Mouse (Mus musculus): ENCODE measurements at regions not wholly inside any gene's neighbourhood (a gene's known extent, or its start where the extent isn't known, plus 50 kb on each side); places are given as distances from the start of the nearest gene placed in this dataset.
"Not testable (repeated sequence)": the region's sequence is repeated elsewhere in the genome, so short reads cannot be mapped to it uniquely, and the experiment has no call there.

GRCm38 (mm10) chr7:137619286-137619789 lies 181.9 kb downstream of the Glrx3 start:
- DNase-seq = no peak
- intact Hi-C loops (cut with DNase I; ENCODE audit: low total_unique reads) = no loop called here

DNA sequence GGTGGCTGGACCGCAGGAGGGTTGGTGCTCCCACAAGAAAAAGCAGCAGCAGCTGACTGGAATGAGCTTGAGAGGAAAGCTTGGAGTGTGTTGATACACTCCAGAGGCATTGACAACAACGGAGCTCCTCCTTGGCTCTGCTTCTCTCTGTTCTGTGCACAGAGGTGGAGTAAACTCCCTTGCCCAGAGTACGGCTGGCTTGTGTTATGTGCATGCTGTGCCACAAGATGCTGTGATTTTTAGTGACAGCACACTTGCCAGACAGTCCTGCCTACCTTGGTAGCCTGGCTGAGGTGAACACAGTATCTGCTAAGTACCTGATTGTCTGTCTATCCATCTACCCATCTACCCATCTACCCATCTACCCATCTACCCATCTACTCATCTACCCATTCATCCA lies 190.9 kb downstream of the Glrx3 start:
- intact Hi-C loops (cut with DNase I; ENCODE audit: low total_unique reads) = no loop called here
- no peak for DNase-seq

GRCm38 (mm10) chr7:137629540-137629939 lies 192.1 kb downstream of the Glrx3 start:
- intact Hi-C loops (cut with DNase I; ENCODE audit: low total_unique reads) = no loop called here
- no peak for DNase-seq

GRCm38 (mm10) chr7:137648621-137649020 lies 211.2 kb downstream of the Glrx3 start:
- no peak for DNase-seq
- intact Hi-C loops (cut with DNase I; ENCODE audit: low total_unique reads) = no loop called here

GRCm38 (mm10) chr7:137649650-137650049 lies 212.2 kb downstream of the Glrx3 start:
- DNase-seq = no peak
- intact Hi-C loops (cut with DNase I; ENCODE audit: low total_unique reads) = no loop called here

GRCm38 (mm10) chr7:137653837-137654236 lies 216.4 kb downstream of the Glrx3 start:
- no peak for DNase-seq
- intact Hi-C loops (cut with DNase I; ENCODE audit: low total_unique reads) = no loop called here

DNA sequence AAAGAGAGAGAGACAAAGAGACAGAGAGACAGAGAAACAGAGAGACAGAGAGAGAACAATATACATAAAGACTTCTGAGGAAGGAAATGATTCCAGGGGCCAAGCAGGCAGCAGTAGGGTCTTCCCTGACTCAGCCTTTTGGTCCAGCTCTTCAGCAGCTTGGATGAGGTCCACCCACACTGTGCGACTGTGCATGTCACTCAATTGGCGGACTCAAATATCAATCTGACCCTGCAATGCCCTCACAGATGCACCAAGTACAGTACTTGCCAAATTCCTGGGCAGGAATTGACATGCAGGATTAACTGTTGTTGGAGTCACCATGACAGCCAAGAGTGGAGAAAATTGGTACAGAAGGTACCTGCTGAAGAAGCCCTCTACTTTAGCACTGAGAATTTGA lies 229.8 kb downstream of the Glrx3 start:
- no peak for DNase-seq
- intact Hi-C loops (cut with DNase I; ENCODE audit: low total_unique reads) = no loop called here

DNA sequence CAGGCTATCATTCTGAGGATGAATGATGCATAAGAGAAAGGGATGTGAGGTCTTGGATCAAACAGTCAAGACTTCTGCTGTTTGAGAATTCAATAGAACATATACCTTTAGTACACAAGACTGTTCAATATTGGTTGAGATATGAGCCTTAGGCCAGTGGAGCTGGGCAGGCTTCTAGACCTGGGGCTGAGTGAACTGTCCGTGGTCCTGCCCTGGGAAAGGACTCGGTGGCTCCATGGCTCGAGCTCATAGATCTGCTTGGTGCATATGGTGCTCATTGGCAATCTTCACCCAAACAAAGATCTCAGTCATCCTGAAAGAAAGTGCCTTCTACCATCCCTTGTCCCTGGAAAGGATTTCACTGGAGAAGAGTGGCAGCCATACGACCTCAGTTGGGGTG lies 233.7 kb downstream of the Glrx3 start:
- intact Hi-C loops (cut with DNase I; ENCODE audit: low total_unique reads) = no loop called here
- no peak for DNase-seq

DNA sequence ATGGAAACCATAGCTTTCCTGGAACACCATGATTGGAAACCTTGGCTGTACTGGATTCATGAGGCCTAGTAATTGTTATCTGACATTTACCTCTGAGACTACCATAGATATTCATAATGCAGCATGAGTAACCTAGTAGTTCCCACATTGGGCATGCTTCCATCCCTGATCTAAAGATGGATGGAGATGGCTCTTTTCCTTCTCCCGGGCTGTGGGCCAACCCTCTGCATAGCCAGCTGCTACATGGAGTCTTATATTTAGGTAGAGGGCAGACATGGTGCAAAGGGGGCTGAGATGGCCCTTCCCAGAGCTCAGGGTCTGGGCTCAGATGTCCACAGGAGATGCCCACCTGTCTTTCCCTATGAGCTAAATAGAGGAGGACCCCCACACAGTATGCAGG lies 237.2 kb downstream of the Glrx3 start:
- intact Hi-C loops (cut with DNase I; ENCODE audit: low total_unique reads) = no loop called here
- no peak for DNase-seq

GRCm38 (mm10) chr7:137675381-137675780 lies 238.0 kb downstream of the Glrx3 start:
- intact Hi-C loops (cut with DNase I; ENCODE audit: low total_unique reads) = no loop called here

DNA sequence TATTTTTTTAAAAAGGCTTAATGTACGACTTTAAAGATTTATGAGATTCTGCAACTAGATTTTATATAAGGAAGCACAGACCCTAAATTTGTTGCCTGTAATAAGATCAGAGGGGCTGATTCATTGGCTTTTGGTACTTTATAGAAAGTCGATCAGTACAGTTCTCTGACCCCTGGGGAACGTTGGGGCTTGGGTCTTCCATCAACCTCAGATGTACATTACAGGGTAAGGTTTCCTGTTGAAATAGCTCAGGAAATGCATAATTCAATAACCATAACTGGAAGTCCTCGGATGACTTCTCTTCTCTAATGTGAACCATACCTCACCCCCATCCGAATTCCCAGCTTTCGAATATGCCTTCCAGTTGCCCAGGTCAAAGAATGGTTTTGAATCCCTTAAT lies 247.4 kb downstream of the Glrx3 start:
- intact Hi-C loops (cut with DNase I; ENCODE audit: low total_unique reads) = no loop called here

More at GRCm38 (mm10) chr7:137675381-137675780, 238.0 kb downstream of the Glrx3 start:
- DNase-seq = no peak

GRCm38 (mm10) chr7:137685320-137685719 lies 247.9 kb downstream of the Glrx3 start:
- DNase-seq = no peak
- intact Hi-C loops (cut with DNase I; ENCODE audit: low total_unique reads) = no loop called here

More for the DNA sequence above, 247.4 kb downstream of the Glrx3 start:
- no peak for DNase-seq

DNA sequence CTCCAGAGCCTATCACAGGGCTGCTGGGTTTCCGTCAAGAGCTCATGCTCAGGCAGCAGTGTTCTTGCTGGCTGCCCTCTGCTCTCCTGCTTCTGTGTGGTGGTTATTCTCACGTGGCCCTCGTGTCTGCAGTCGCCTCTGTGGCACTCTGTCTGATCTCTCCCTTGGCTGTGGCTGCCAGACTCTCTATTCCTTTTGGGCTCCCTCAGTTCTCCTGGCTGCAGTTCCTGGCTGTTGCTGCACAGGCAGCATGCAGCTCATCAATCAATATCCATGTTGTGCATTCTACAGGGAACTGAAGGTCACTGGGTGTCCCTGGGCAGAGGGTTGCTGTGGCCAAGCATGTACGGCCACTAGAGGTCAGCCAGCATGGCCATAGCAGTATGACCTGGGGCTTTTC lies 259.4 kb downstream of the Glrx3 start:
- intact Hi-C loops (cut with DNase I; ENCODE audit: low total_unique reads) = no loop called here
- no peak for DNase-seq

- intact Hi-C loops (cut with DNase I; ENCODE audit: low total_unique reads); DNase-seq: not testable (repeated sequence)
These were observed 261.1 kb downstream of the Glrx3 start for GRCm38 (mm10) chr7:137698501-137698900.

DNA sequence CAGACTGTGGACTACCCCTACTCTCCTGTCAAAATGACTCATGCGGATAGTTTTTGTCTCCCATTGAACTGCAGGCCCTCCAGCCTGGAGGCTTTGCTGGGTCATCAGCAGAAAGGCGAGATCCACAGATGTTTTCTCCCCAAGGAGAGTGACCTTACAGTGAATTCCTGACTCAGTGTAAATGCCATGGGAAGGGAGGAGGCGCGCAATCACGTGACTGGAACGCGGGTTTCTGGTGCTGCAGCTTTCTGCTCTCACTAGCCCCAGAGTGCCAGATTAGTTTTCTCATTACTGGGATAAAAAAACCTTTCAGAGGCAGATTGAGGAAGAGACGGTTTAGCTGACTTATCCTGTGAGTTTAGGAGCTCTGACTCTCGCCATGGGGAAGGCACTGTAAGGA lies 275.4 kb downstream of the Glrx3 start:
- DNase-seq = no peak
- intact Hi-C loops (cut with DNase I; ENCODE audit: low total_unique reads) = no loop called here

GRCm38 (mm10) chr7:137713856-137714255 lies 276.4 kb downstream of the Glrx3 start:
- intact Hi-C loops (cut with DNase I; ENCODE audit: low total_unique reads) = no loop called here
- no peak for DNase-seq

- no peak for DNase-seq
- intact Hi-C loops (cut with DNase I; ENCODE audit: low total_unique reads) = no loop called here
These were observed 277.0 kb downstream of the Glrx3 start for GRCm38 (mm10) chr7:137714318-137714962.

- intact Hi-C loops (cut with DNase I; ENCODE audit: low total_unique reads) = no loop called here
- DNase-seq = no peak
These were observed 277.9 kb downstream of the Glrx3 start for GRCm38 (mm10) chr7:137715126-137715900.

GRCm38 (mm10) chr7:137723361-137724040 lies 286.1 kb downstream of the Glrx3 start:
- intact Hi-C loops (cut with DNase I; ENCODE audit: low total_unique reads) = no loop called here
- no peak for DNase-seq

- intact Hi-C loops (cut with DNase I; ENCODE audit: low total_unique reads) = no loop called here
- DNase-seq = no peak
These were observed 288.6 kb downstream of the Glrx3 start for GRCm38 (mm10) chr7:137726031-137726430.
